Mouse (Mus musculus): ENCODE results near the gene Rhno1.
A peak's percentile ranks its signal among the peaks of the same experiment; 100 is the strongest.
"Not testable (repeated sequence)": the region's sequence is repeated elsewhere in the genome, so short reads cannot be mapped to it uniquely, and the experiment has no call there.

Gene Rhno1

DNA sequence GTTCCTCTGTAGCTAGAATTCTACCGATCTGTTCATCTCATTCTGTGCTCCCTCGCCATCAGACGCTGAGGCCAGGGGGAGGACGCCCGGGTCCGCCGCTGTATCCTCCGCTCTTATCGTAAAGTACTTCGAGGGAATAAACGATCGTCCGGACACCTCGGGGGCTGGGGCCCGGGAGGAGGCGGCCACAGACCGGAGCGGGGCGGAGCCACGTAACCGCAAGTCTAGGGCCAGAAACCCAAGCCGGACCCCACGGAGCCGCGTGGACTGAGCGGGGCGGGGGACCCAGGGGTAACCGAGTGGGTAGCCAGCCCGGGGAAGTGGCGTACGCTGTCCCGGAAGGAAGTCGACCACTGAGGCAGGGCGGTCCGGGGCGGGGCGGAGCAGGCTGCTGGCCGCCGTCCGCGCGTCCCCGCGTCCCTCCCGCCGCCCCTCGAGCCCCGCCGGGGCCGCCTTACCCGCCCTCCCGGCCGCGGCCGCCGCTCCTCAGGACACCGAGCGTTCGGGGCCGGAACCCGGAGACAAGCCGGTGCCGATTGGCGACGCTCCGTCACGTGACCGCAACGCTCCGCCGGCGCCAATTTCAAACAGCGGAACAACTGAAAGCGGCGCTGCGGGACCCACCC is at the start of gene Rhno1, which contains the start of gene Foxm1:
Rhno1 (minus strand) TSS at position 531 of the 626 bp plus-strand sequence.
Foxm1 (plus strand) TSS at position 587 of the 626 bp plus-strand sequence.
- peak; percentile 83 for DNase-seq (ENCODE audit: low spot score)

DNA sequence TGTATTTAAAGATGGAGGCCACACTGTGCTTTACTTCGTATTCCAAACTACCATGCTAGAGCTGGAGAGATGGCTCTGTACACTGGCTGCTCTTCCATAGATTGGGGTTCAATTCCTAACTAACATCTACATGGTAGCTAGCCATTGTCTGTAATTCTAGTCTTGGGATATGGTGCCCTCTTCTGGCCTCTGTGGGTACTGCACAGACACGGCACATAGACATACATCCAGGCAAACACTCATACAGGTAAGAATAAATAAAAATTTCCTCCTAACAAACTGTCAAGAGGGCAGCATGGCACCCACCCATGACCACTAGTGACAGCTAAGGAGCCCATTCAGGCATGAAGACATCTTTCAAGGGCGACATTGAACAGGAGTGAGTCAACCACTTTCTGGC is 48.4 kb upstream of the Rhno1 start:
- DNase-seq (ENCODE audit: low spot score): peak; percentile 71

DNA sequence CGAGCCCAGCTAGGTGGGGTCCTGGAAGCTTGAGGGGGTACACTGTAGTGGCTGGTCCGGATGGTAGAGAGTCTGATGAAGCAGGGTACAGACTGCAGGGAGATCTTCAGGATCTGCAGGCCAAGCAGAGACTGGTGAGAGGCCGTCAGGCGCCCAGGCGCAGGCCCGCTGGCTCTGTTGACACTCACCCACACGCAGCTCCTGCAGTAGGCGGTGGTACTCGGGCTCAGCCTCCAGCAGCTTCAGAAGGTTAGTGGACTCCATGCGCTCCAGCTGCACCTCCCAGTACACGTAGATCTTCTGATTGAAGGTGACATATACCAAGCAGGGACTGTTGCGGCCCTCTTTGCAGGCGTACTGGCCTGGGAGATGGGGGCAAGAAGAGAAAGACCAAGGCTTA is 47.6 kb upstream of the Rhno1 start:
- DNase-seq (ENCODE audit: low spot score): no peak

DNA sequence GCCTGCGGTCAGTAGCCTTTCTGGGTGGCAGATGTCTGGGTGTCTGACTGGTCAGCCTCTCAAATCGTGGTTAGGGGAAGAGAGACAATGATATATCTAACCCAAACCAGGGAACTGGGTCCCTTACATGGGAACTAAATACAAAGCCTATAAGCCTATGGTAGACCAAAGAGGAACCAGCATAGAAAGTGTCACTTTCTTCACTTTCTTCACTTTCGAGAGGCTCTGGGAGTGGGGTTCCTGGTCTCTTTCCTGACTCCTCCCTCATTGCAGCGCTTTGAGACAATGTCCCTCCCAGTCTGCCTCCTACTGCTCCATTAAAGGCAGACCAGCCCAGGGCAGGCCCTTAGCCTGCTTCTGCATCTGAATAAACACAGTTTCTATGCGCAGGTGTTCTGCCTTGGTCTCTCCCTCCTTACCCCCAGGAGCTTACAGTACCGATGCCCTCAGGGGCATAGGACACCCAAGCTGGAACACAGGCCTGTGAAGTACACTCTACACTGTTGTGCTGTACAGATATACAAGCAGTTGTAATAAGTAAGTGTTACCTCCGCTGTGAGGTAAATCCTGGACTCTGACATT is 45.9 kb upstream of the Rhno1 start:
- no peak for DNase-seq (ENCODE audit: low spot score)

DNA sequence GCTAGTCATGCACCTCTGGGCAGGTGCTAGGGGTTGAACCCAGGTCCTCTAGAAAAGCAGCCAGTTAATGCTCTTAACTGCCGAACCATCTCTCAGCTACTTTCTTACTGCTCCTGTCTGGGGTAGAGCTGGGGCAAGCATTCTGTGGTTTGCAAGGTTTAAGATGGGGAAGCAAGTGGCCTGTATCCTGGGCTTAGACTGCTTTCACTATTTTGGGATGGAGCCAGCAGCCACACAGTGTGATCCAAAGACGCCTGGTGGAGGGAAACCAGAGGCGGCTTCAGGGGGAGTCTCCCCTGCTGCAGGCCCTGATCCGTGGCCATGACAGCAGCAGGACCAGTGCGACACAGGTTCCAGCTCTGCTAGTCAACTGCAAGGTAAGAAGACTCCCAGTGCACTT is 42.0 kb upstream of the Rhno1 start:
- no peak for DNase-seq (ENCODE audit: low spot score)

DNA sequence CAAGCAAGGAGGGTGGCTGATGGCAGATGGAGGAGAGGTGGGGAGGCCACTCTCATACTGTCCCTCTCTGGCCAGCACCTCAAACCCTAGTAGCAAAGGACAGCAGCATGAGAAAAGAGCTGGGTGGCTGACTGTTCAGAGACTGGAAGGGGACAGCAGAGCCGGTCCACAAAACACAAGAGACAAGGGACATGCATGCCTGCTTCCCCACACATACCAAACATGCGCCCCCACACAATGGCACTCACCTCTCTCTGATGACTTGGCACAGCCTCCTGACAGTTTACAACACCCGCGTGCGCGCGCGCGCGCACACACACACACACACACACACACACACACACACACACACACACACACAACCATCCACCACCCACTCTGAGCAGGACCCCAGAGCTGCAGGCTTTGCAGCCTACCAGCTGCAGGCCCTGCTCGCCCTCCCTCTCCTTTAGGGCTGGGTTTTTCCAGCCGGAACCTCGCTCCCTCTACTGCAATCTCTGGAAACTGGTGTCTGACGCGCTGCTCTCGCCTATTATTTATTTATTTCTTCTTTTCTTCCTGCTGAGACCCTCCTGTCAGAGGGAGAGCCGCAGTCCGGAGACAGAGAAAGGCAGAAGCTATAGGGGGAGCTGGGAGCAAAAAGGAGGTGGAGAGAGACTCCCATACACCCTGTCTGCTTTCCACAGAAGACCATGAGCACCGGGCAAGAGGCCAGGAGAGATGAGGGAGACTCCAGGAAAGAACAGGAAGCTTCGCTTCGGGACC is 36.9 kb upstream of the Rhno1 start:
- DNase-seq (ENCODE audit: low spot score): no peak

DNA sequence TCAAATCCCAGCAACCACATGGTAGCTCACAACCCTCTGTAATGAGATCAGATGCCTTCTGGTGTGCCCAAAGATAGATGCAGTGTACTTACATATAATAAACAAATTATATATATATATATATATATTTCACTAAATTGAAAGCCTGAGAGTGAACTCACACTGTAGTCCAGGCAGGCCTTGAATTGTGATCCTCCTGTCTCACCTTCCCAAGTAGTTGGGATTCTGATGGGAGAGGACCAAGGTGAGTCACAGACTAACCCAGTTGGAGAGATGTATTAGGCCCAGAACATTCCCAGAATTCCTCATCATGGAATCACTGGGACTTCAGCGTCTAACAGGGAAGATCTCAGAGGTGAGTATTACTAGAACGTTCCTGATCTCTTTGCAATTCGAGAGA is 36.3 kb upstream of the Rhno1 start, which contains the start of gene Nrip2:
Nrip2 (plus strand) TSS at position 301 of the 400 bp plus-strand sequence.
- DNase-seq (ENCODE audit: low spot score): no peak

DNA sequence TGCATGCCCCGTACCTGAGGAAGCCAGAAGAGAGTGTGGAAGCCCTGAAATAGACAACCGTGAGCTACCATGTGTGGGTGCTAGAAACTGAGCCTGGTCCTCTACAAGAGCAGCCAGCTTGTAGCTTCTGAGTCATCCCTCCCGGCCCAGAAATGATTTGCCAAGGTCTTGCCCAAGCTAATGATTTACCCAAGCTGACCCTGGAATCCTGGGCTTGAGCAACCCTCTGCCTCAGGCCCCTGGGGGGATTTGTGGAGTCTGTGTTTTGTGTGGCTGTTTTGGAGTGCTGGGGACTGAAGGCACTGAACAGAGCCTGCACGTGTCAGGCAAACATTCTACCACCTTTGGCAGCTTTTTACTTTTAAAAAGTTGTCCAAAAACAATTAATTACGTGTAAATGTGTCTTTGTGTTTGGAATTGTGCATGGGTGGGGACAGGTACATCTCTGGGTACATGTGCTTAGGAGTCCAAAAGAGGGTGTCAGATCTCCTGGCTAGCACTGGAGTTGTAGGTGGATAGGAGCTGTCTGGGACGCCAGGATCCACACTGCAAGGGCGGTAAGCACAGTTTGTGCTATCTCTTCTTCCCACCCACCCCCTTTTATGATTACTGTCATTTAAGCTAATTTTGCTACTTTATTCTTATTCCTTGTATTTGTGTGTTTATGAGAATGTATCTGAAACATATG is 35.0 kb upstream of the Rhno1 start:
- no peak for DNase-seq (ENCODE audit: low spot score)

DNA sequence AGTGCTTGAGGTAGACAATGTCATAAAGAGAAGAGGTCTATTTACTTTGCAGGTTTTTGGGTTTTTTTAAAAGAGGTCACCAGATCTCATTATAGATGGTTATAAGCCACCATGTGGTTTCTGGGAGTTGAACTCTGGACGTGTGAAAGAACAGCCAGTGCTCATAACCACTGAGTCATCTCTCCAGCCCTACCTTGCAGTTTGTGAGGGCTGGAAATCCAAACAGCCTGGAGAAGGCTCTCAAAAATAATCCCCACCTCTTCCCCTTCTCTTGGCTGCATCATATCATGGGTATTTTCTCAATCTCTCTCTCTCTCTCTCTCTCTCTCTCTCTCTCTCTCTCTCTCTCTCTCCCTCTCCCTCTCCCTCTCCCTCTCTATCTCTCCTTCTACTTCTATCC is 28.0 kb upstream of the Rhno1 start:
- DNase-seq (ENCODE audit: low spot score): no peak

DNA sequence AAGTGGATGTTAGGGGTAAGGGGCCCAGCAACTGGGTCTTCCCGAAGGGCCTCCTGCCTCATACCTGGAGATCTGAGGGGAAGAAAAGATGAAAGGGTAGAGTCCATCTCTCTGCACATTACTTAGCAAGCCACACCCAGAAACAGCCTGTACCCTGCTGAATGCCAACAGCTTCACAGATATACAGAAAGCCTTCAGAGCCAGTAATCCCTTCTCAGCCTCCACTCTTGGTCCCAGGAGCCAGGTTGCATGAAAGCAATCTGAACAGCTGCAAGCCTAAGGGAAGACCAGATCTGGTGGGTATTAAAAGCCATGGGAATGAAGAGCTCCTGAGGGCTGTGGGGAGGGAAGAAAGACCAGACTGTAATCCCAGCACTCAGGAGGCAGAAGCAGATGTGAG is 26.5 kb upstream of the Rhno1 start:
- no peak for DNase-seq (ENCODE audit: low spot score)

DNA sequence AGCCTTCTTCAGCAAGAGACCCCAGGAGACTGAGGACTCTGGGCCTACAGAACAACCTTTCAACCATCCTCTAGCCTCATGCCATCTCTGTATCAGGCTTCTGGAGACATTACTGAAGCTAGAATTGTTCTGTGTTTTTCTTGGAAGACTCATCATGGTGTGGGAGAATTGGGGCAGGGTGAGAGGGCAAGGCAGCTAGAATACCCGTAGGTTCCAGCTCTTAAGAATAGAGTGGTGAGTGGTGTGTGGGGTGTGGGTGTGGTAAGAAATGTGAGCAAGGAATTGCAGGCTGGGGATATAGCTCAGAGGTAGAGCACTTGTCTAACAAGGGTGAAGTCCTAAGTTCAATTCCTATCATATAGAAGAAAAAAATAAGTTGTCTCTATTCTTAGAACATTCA is 22.3 kb upstream of the Rhno1 start:
- no peak for DNase-seq (ENCODE audit: low spot score)

DNA sequence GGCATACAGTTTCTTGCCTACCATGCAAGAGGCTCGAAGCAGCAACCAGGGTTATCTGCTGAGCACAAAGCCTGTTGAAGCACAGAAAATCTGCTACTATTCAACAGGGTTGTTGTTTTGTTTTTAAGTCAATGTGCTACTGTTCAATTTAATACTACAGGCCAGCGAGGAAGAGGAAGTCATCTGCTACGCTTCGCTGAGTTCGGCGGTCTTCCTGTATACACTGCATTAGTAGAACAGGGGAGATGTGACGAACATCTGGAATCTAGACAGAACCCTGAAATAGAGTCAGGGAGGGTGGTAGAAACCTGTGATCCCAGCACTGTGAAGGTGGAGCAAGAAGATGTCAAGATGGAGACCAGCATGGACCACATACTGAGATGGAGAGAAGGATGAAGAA is 21.0 kb upstream of the Rhno1 start:
- DNase-seq (ENCODE audit: low spot score): no peak

DNA sequence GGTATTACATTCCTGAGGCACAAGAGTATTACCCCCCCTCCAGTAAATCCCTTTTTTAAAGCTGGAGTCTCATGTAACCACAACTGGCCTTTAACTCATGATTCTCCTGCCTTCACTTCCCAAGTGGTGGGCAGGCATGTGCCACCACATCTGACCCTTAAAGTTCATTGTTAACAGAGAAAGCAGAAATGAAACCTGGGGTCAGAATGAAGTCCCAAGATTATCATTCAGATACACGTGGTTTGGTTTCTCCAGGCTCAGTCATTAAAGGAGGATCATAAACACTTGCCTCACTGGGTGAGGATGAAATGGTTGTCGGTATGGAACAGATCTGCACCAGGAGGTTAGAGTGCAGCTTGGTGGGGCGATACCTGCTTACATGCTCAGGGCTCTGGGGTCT is 18.5 kb upstream of the Rhno1 start:
- DNase-seq (ENCODE audit: low spot score): no peak

DNA sequence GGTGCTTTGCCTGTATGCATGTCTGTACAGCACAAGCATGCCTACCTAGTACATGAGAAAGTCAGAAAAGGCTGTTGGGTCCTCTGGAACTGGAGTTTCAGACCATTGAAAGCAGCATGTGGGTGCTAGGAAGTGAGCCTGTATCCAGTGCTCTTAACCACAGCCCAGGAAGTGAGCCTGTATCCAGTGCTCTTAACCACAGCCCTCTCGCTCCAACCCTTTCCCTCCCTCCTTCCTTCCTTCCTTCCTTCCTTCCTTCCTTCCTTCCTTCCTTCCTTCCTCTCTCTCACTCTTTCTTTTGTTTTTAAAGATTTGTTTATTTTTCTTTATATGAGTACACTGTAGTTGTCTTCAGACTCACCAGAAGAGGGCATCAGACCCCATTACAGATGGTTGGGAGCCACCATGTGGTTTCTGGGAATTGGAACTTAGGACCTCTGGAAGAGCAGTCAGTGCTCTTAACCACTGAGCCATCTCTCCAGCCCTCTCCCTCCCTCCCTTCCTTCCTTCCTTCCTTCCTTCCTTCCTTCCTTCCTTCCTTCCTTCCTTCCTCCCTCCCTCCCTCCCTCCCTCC is 18.0 kb upstream of the Rhno1 start:
- not testable (repeated sequence) for DNase-seq (ENCODE audit: low spot score)

DNA sequence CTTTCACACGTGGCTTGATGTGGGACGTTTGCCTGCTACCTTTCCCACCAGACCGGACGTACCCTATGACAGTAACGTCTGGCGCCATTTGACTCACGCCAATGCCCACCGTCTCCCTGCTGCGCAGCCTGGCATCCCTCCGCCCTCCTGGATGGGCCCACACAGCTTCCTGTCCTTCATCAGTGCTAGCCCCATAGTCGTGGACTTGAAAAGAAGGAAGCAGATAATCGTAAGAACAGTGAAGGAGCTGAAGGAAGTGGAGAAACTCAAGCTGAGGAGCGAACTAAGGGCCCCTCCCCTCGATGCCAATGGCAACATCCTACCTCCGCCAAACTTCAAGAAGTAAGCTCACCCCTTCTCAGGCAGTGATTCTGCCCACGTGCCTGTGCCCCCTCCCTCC is 16.9 kb upstream of the Rhno1 start:
- no peak for DNase-seq (ENCODE audit: low spot score)

DNA sequence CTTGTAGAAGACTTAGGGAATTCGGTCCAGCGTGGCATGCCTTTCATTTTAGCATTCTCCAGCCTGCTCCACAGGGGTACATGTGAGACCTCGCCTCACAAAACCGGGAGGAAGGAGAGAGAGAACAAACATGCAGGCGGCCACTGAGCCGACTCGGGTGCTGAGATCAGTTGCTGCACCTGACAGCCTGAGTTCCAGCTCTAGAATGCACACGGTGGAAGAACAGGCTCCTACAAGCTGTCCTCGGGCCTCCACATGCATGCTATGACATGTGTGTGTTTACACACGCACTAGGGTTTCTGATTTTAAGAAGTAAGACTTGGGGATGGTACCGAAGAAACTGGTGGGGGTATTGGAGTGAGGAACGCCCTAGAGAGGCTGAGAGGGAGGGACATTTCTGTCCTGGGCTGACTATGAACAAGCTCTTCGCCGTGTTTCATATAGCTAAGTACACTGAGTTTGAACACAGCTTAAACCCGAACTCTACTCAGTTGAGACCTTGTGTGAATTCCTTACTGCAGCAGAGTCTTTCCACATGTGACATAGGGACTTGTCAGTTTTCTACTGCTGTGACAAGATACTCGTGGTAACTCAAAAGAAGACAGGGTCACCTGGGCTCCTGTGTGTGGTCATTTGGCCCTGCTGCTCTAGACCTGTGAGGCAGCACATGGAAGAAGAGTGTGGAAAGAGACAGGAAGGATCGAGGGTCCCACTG is 13.8 kb upstream of the Rhno1 start:
- DNase-seq (ENCODE audit: low spot score): no peak

DNA sequence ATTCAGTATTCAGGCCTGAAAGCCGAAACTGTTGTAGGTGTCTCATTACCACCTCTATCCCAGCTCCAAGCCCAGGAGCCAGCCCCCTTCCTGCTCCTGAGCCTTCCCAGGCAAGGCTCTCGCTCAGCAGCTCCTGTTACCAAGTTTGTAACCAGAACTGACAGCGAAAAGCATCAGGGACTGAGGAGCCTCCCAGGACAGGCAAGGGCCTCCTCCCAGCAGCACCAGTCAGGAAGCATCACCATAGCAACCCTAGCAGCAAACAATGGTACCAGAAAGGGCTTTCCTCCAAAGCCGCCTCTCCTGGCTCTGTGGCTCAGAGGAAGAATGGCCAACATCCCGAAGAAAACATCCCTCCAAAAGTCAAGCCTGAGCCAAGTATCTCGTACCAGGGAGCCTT is 12.5 kb upstream of the Rhno1 start, which contains the start of the genes Tex52 and Gm44596:
Tex52 (plus strand) TSS at position 265 of the 400 bp plus-strand sequence.
Gm44596 (plus strand) TSS at position 312 of the 400 bp plus-strand sequence.
- DNase-seq (ENCODE audit: low spot score): peak; percentile 56

DNA sequence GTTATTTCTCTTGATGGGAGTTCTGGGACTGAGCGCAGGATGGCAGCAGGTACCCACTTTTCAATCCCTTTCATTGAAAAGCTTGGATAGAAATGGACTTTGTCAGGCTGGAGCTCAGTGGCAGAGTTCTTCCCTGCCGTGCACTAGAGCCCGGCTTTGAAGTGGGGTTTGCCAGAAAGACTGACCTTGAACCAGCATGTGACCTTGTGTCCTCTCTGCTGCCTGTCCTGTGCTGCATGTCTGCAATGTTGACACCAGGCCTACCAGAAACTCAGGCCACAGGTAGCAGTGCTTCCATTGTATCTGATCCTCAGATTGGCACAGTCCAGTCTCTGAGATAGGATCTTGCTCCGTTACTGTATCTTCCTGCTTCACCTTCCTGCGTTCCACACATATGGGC is 7.3 kb upstream of the Rhno1 start:
- no peak for DNase-seq (ENCODE audit: low spot score)

DNA sequence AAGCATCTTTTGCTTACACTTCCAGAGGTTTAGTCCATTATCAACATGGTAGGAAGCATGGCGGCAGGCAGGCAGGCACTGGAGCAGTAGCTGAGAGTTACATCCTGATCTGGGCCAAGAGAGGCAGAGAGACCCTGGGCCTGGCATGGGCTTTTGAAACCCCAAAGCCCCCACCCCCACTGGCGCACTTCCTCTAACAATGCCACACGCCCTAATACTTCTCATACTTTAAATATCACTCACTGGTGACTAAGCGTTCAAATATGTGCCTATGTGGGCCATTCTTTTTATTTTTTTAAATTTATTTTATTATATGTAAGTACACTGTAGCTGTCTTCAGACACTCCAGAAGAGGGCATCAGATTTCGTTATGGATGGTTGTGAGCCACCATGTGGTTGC is 3.8 kb upstream of the Rhno1 start:
- no peak for DNase-seq (ENCODE audit: low spot score)

DNA sequence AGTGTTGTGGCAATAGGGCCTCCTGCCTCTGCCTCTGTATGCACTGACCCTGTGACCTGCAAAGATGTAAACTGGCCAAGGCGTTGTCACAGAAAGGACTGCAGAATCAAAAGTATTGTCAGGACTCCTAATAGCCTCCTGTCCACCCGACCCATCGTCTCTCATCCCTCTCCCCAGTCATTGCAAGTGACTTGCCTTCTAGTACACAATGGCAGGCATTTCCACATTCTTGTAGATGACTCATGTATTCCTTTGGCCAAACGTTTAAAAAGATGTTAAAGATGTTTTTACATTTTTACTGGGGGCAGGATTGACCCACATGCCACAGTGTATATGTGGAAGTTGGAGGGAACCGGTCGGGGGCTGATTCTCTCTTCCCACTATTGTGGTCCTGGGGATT is 2.0 kb upstream of the Rhno1 start:
- no peak for DNase-seq (ENCODE audit: low spot score)

DNA sequence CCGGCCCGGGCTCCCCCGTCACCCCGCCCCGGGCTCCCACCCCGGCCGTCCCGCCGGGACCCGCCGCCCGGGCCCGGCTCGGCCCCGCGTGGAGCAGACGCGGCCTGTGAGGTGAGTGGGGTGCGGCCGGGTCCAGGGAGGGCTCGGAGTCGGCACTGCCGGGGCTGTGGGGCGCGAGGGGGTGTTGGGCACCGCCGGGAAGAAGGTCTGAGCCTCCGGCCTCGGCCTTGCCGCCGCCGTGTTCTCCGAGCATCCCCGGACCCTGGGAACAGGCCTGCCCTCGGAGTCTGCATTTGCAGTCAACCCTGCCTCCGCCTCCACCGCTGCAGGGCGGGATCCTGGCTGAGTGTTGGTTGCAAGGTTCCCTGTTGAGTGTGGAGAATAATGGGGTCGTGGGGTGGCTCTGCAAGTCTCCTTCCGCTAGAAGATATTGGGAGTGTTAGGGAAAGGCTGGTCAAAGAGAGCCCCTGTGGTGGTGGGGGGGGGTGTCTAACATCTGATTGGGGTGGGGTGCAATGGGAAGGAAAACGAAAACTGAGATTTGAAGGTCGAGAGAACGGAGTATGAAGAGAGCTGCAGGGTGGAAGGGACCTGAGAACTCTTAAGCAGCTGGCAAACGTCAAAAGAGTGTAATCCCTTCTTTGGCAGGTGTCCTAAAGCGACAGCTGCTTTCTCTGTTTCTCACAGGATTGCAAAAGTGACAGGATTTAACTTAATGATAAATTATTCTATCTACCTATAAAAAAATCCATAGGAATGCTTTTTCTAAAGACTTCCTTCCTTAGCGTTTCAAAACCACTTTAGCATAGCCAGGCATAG is 505 bp upstream of the Rhno1 start:
- no peak for DNase-seq (ENCODE audit: low spot score)

All from lung, postnatal 25 days (tissue).